Mouse (Mus musculus) embryonic facial prominence, embryonic 11.5 days (tissue): ENCODE measurements around the gene Mif4gd. TPM values are rescaled to one million over a fixed set of nuclear protein-coding genes. Genes with fewer than 3 reads are reported as not detected.

Experiments
- ATAC-seq: fragments of 200-750 bp; cut with Nextera tagmentation; replicated peaks from 2 replicates; pipeline ENCODE4 v1.8.0; 2017; ENCODE audit warnings: low read depth; ENCODE audit not compliant: insufficient number of reproducible peaks, low FRiP score, low TSS enrichment
- DNase-seq: peaks from one replicate; pipeline ENCODE4 v3.0.0-alpha.2; 2015; ENCODE audit warnings: low spot score
- H3K27ac ChIP-seq: fragments of 300-500 bp; sonication (generic); replicated peaks from 2 replicates; pipeline ENCODE4 v1.5.1; 2014; ENCODE audit warnings: mild to moderate bottlenecking, low read depth, low read length, control low read depth
- H3K27me3 ChIP-seq: fragments of 300-500 bp; sonication (generic); 2 replicates; pipeline ENCODE4 v1.6.1; 2014; ENCODE audit warnings: mild to moderate bottlenecking, low read length, moderate library complexity, mixed read lengths; ENCODE audit not compliant: control insufficient read depth, insufficient read depth
- H3K36me3 ChIP-seq: fragments of 300-500 bp; sonication (generic); replicated peaks from 2 replicates; pipeline ENCODE4 v1.6.1; 2014; ENCODE audit warnings: low read depth, mild to moderate bottlenecking, low read length, moderate library complexity, mixed read lengths; ENCODE audit not compliant: control insufficient read depth, insufficient read depth
- H3K4me1 ChIP-seq: fragments of 300-500 bp; sonication (generic); 2 replicates; pipeline ENCODE4 v1.6.1; 2014; ENCODE audit warnings: low read length, mixed read lengths; ENCODE audit not compliant: control insufficient read depth, insufficient read depth
- H3K4me2 ChIP-seq: fragments of 300-500 bp; sonication (generic); 2 replicates; pipeline ENCODE4 v1.6.1; 2014; ENCODE audit warnings: low read depth, mild to moderate bottlenecking, control low read depth, low read length, moderate library complexity
- H3K4me3 ChIP-seq: fragments of 300-500 bp; sonication (generic); 2 replicates; pipeline ENCODE4 v1.5.1; 2014; ENCODE audit warnings: low read depth, low read length, control low read depth
- H3K9ac ChIP-seq: fragments of 300-500 bp; sonication (generic); replicated peaks from 2 replicates; pipeline ENCODE4 v1.6.1; 2014; ENCODE audit warnings: mild to moderate bottlenecking, control low read depth, low read length
- H3K9me3 ChIP-seq: fragments of 300-500 bp; sonication (generic); replicated peaks from 2 replicates; pipeline ENCODE4 v1.6.1; 2016; ENCODE audit warnings: mild to moderate bottlenecking, low read length, inconsistent platforms, mixed read lengths; ENCODE audit not compliant: control insufficient read depth
- WGBS: fragments of 180-500 bp; shearing (Covaris S2); extraction: QIAGEN DNeasy Blood & Tissue Kit; methylation state at CpG from one replicate; pipeline ENCODE4 v1.1.7; 2014; 5-methylcytosine and 5-hydroxymethylcytosine counted together
- polyA plus RNA-seq: library from polyadenylated mRNA; unstranded; fragments of >200 nt; fragmentation: Nextera tagmentation; extraction: Ambion mirVana; gene quantifications from 2 replicates; pipeline ENCODE4 v1.2.1, GENCODE M21; 2014

Gene Mif4gd
- polyA plus RNA-seq, 1 experiment from 2014 or later = 18.2 TPM

GRCm38 (mm10) chr11:115604304-115604696 is 8.5 kb downstream of the Mif4gd start:
- H3K4me2 ChIP-seq = peak overlapping the region; percentile 91
- peak overlapping the region; percentile 92 for H3K9ac ChIP-seq
- no peaks in the 10 kb centered on the region for H3K27me3 ChIP-seq
- H3K4me3 ChIP-seq = peak overlapping the region; percentile 98
- DNase-seq (no peak), ATAC-seq (peak; percentile 24; the same call in 1 of the 2 replicates)
- no peaks in the 10 kb centered on the region for H3K9me3 ChIP-seq
- H3K4me1 ChIP-seq = no peaks in the 10 kb centered on the region; the same call in 1 of the 2 replicates
- WGBS = under 1% methylated on average over 26 of the region's 26 CpGs
- H3K36me3 ChIP-seq = peaks cover 14% of the 10 kb centered on the region
- peak overlapping the region; percentile 84 for H3K27ac ChIP-seq

- Histone ChIP-seq H3K27me3 (no peaks in the 10 kb centered on the region), H3K4me3 (peak within 1 kb of the TSS; percentile 98), H3K36me3 (peaks cover 13% of the 10 kb centered on the region), H3K4me1 (no peaks in the 10 kb centered on the region; the same call in 1 of the 2 replicates), H3K9me3 (no peaks in the 10 kb centered on the region), H3K4me2 (peak within 1 kb of the TSS; percentile 91), H3K9ac (peak within 1 kb of the TSS; percentile 92), H3K27ac (peak within 1 kb of the TSS; percentile 84)
- under 1% methylated on average over 77 of the region's 93 CpGs for WGBS
- ATAC-seq (peak; percentile 94), DNase-seq (peak; percentile 93)
These were observed 9.1 kb downstream of the Mif4gd start, which contains the start of the genes Mrps7 and Gga3 for GRCm38 (mm10) chr11:115603476-115604303. TSS of gene Mrps7 (plus strand) at chr11:115603925. TSS of gene Gga3 (minus strand) at chr11:115604051.

GRCm38 (mm10) chr11:115603128-115603475 is 9.7 kb downstream of the Mif4gd start:
- Histone ChIP-seq H3K4me3 (peak overlapping the region; percentile 98), H3K4me2 (peak overlapping the region; percentile 91), H3K4me1 (no peaks in the 10 kb centered on the region; the same call in 1 of the 2 replicates), H3K9ac (peak overlapping the region; percentile 92), H3K27ac (peak overlapping the region; percentile 84), H3K36me3 (peaks cover 9% of the 10 kb centered on the region), H3K27me3 (no peaks in the 10 kb centered on the region), H3K9me3 (no peaks in the 10 kb centered on the region)
- no peak for DNase-seq
- WGBS = 8% methylated on average over 15 of the region's 15 CpGs
- no peak for ATAC-seq

- Histone ChIP-seq H3K4me2 (no peak overlapping the region), H3K27me3 (no peaks in the 10 kb centered on the region), H3K36me3 (peaks cover 3% of the 10 kb centered on the region; the same call in 1 of the 2 replicates), H3K9me3 (no peaks in the 10 kb centered on the region), H3K27ac (no peak overlapping the region), H3K9ac (no peak overlapping the region), H3K4me1 (no peaks in the 10 kb centered on the region; the same call in 1 of the 2 replicates), H3K4me3 (no peak overlapping the region)
- 93% methylated on average over 4 of the region's 4 CpGs for WGBS
- DNase-seq (no peak), ATAC-seq (no peak)
These were observed 11.6 kb downstream of the Mif4gd start for GRCm38 (mm10) chr11:115601174-115601573.

- 95% methylated on average over 15 of the region's 15 CpGs for WGBS
- Histone ChIP-seq H3K27me3 (no peaks in the 10 kb centered on the region), H3K36me3 (peaks cover under 1% of the 10 kb centered on the region; the same call in 1 of the 2 replicates), H3K27ac (no peak overlapping the region), H3K9me3 (no peaks in the 10 kb centered on the region), H3K4me1 (no peaks in the 10 kb centered on the region; the same call in 1 of the 2 replicates), H3K9ac (no peak overlapping the region), H3K4me2 (no peak overlapping the region), H3K4me3 (no peak overlapping the region)
- no peak for ATAC-seq
- DNase-seq = no peak
These were observed 12.0 kb downstream of the Mif4gd start for GRCm38 (mm10) chr11:115600743-115601142.

GRCm38 (mm10) chr11:115599722-115600121 is 13.0 kb downstream of the Mif4gd start:
- ATAC-seq = no peak
- Histone ChIP-seq H3K9me3 (no peaks in the 10 kb centered on the region), H3K4me1 (no peaks in the 10 kb centered on the region), H3K4me2 (no peak overlapping the region), H3K4me3 (no peak overlapping the region), H3K27me3 (no peaks in the 10 kb centered on the region), H3K36me3 (no peaks in the 10 kb centered on the region), H3K27ac (no peak overlapping the region), H3K9ac (no peak overlapping the region)
- DNase-seq = no peak
- 93% methylated on average over 7 of the region's 7 CpGs for WGBS

- Histone ChIP-seq H3K4me2 (no peak overlapping the region), H3K4me3 (no peak overlapping the region), H3K36me3 (peaks cover 7% of the 10 kb centered on the region), H3K9ac (no peak overlapping the region), H3K27ac (no peak overlapping the region), H3K27me3 (no peaks in the 10 kb centered on the region), H3K4me1 (no peaks in the 10 kb centered on the region), H3K9me3 (no peaks in the 10 kb centered on the region)
- ATAC-seq = no peak
- no peak for DNase-seq
- 93% methylated on average over 4 of the region's 4 CpGs for WGBS
These were observed 14.5 kb downstream of the Mif4gd start for GRCm38 (mm10) chr11:115598309-115598708.

GRCm38 (mm10) chr11:115595209-115595608 is 17.6 kb downstream of the Mif4gd start:
- Histone ChIP-seq H3K4me2 (no peak overlapping the region), H3K27me3 (no peaks in the 10 kb centered on the region), H3K36me3 (peaks cover 20% of the 10 kb centered on the region), H3K9me3 (no peaks in the 10 kb centered on the region), H3K9ac (no peak overlapping the region), H3K4me1 (no peaks in the 10 kb centered on the region), H3K4me3 (no peak overlapping the region), H3K27ac (no peak overlapping the region)
- WGBS = 95% methylated on average over 3 of the region's 3 CpGs
- no peak for ATAC-seq
- no peak for DNase-seq
